Mouse (Mus musculus) liver, embryonic 16.5 days (tissue): ENCODE data around the gene Dnmt3b. TPM values are rescaled to one million over a fixed set of nuclear protein-coding genes. Genes with fewer than 3 reads are reported as not detected.
"Not testable (repeated sequence)": the region's sequence is repeated elsewhere in the genome, so short reads cannot be mapped to it uniquely, and the experiment has no call there.

Source experiments
- ATAC-seq: fragments of 200-750 bp; cut with Nextera tagmentation; 2 replicates; pipeline ENCODE4 v1.8.0; 2017; ENCODE audit warnings: low read depth, mild to moderate bottlenecking, moderate number of reproducible peaks, moderate library complexity
- H3K27ac ChIP-seq: fragments of 300-500 bp; sonication (generic); 2 replicates; pipeline ENCODE4 v1.5.1; 2014; ENCODE audit warnings: mild to moderate bottlenecking, low read length
- H3K27me3 ChIP-seq: fragments of 300-500 bp; sonication (generic); 2 replicates; pipeline ENCODE4 v1.6.1; 2014; ENCODE audit warnings: low read depth, low read length, mixed read lengths; ENCODE audit not compliant: control insufficient read depth, insufficient read depth
- H3K36me3 ChIP-seq: fragments of 300-500 bp; sonication (generic); 2 replicates; pipeline ENCODE4 v1.6.1; 2014; ENCODE audit warnings: mild to moderate bottlenecking; ENCODE audit not compliant: control insufficient read depth, insufficient read depth
- H3K4me1 ChIP-seq: fragments of 300-500 bp; sonication (generic); 2 replicates; pipeline ENCODE4 v1.6.1; 2014; ENCODE audit warnings: low read depth, low read length, mixed read lengths; ENCODE audit not compliant: control insufficient read depth
- H3K4me2 ChIP-seq: fragments of 300-500 bp; sonication (generic); 2 replicates; pipeline ENCODE4 v1.6.1; 2014; ENCODE audit warnings: low read depth, low read length, mixed read lengths
- H3K4me3 ChIP-seq: fragments of 300-500 bp; sonication (generic); 2 replicates; pipeline ENCODE4 v1.5.1; 2014; ENCODE audit warnings: low read depth, mild to moderate bottlenecking, low read length
- H3K9ac ChIP-seq: fragments of 300-500 bp; sonication (generic); 2 replicates; pipeline ENCODE4 v1.6.1; 2014; ENCODE audit warnings: low read depth, low read length
- H3K9me3 ChIP-seq: fragments of 300-500 bp; sonication (generic); replicated peaks from 2 replicates; pipeline ENCODE4 v1.6.1; 2016; ENCODE audit warnings: low read length; ENCODE audit not compliant: control insufficient read depth
- WGBS: fragments of 180-500 bp; shearing (Covaris S2); extraction: QIAGEN DNeasy Blood & Tissue Kit; methylation state at CpG from one replicate; pipeline ENCODE4 v1.1.7; 2014; ENCODE audit not compliant: insufficient replicate concordance; 5-methylcytosine and 5-hydroxymethylcytosine counted together
- polyA plus RNA-seq: library from polyadenylated mRNA; unstranded; fragments of >200 nt; fragmentation: Nextera tagmentation; extraction: Ambion mirVana; gene quantifications from 2 replicates; pipeline ENCODE4 v1.2.1, GENCODE M21; 2015

Dnmt3b gene
- polyA plus RNA-seq, 1 experiment from 2014 or later = 3.3 TPM

DNA sequence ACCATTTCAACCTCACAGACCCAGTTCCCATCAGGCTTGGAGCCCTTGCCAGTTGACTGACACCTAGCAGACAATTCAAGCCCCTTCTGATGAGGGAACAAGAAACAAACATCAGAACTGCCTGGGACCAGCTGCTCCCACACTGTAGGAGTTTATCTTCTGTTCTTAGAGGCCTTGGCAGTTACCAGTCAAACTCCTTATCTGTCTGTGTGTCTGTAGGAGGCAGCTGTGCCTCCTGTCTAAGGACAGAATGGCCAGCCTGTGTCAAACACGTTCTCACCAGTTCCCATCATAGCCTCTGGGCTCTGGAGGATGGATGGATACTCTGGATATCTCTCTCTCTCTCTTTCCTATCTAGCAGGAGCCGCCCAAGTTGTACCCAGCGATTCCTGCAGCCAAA is 68.6 kb downstream of the Dnmt3b start:
- H3K4me2 ChIP-seq, H3K9ac ChIP-seq, H3K36me3 ChIP-seq, H3K4me1 ChIP-seq, H3K27me3 ChIP-seq, H3K9me3 ChIP-seq, H3K4me3 ChIP-seq: not testable (repeated sequence)
- WGBS = 25% methylated on average over 3 of the region's 3 CpGs
- peak; percentile 87 for ATAC-seq
- peak overlapping the region; percentile 59 for H3K27ac ChIP-seq

GRCm38 (mm10) chr2:153723098-153723497 is 73.8 kb downstream of the Dnmt3b start:
- Histone ChIP-seq H3K4me2 (no peak overlapping the region), H3K9me3 (no peaks in the 10 kb centered on the region), H3K27ac (no peak overlapping the region), H3K27me3 (no peaks in the 10 kb centered on the region), H3K36me3 (no peaks in the 10 kb centered on the region), H3K4me1 (peaks cover 4% of the 10 kb centered on the region), H3K4me3 (no peak overlapping the region), H3K9ac (no peak overlapping the region)
- 47% methylated on average over 1 of the region's 1 CpGs for WGBS
- 0 out of 2 replicates have a peak, but pooled peaks have one; percentile 36 for ATAC-seq

DNA sequence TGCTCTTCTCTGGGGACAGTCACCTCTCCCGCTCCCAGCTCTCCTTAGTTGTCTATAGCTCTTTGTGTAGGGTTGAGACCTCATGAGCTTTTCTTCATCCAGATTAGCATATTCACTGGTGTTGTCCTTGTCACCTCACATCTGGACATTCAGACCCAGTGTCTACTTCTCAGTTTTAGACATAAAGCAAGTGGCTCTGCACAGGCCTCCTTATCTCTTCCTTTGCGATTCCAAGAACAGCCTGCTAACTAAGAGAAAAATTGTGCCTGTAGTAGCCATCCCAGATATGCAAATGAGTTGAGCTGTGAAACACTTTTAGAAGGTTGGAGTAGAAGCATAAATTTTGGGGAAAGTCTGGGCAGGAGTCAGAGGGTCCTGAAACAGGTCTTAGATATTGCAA is 75.2 kb downstream of the Dnmt3b start:
- H3K4me3 ChIP-seq = no peak overlapping the region
- peak overlapping the region; percentile 7; the same call in 1 of the 2 replicates for H3K4me2 ChIP-seq
- H3K4me1 ChIP-seq = peaks cover 4% of the 10 kb centered on the region
- no peak overlapping the region for H3K9ac ChIP-seq
- ATAC-seq = peak; percentile 80
- H3K27me3 ChIP-seq = no peaks in the 10 kb centered on the region
- H3K27ac ChIP-seq = peak overlapping the region; percentile 28; the same call in 1 of the 2 replicates
- WGBS = 26% methylated on average over 2 of the region's 2 CpGs
- no peaks in the 10 kb centered on the region for H3K36me3 ChIP-seq
- H3K9me3 ChIP-seq = no peaks in the 10 kb centered on the region

DNA sequence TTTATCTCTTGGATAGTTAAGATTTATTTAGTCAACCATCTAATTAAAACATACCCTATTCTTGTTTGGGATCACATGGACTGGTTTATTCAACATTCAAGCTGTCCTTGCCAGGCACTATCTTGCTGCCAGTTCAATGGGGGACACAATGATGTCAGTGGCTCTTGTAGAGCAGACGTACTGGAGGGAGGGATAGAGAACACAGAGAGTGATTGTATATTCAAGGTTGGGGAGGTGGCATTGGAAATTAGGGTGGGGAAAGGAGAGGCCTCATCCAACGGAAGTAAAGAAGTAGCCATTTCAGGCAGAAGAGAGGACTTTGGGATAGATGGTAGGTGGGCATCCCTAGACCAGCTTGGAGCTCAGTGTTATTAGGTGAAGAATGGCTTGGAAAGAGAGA is 75.6 kb downstream of the Dnmt3b start:
- H3K9ac ChIP-seq = no peak overlapping the region
- H3K9me3 ChIP-seq = no peaks in the 10 kb centered on the region
- H3K27me3 ChIP-seq = no peaks in the 10 kb centered on the region
- H3K27ac ChIP-seq = no peak overlapping the region
- H3K4me3 ChIP-seq = no peak overlapping the region
- 0 out of 2 replicates have a peak overlapping the region, but pooled peaks have one; percentile 7 for H3K4me2 ChIP-seq
- H3K36me3 ChIP-seq = no peaks in the 10 kb centered on the region
- ATAC-seq = no peak
- 44% methylated on average over 2 of the region's 2 CpGs for WGBS
- H3K4me1 ChIP-seq = peaks cover 4% of the 10 kb centered on the region

GRCm38 (mm10) chr2:153725291-153725690 is 76.0 kb downstream of the Dnmt3b start:
- Histone ChIP-seq H3K4me2 (no peak overlapping the region), H3K36me3 (no peaks in the 10 kb centered on the region), H3K9me3 (no peaks in the 10 kb centered on the region), H3K4me1 (peaks cover 4% of the 10 kb centered on the region), H3K27me3 (no peaks in the 10 kb centered on the region), H3K27ac (no peak overlapping the region), H3K9ac (no peak overlapping the region), H3K4me3 (no peak overlapping the region)
- ATAC-seq = no peak
- WGBS = 83% methylated on average over 4 of the region's 4 CpGs

GRCm38 (mm10) chr2:153734033-153734432 is 84.8 kb downstream of the Dnmt3b start:
- no peak for ATAC-seq
- Histone ChIP-seq H3K27me3 (no peaks in the 10 kb centered on the region), H3K4me2 (no peak overlapping the region), H3K27ac (no peak overlapping the region), H3K9me3 (no peaks in the 10 kb centered on the region), H3K4me1 (no peaks in the 10 kb centered on the region), H3K9ac (no peak overlapping the region), H3K36me3 (no peaks in the 10 kb centered on the region), H3K4me3 (no peak overlapping the region)
- WGBS = 38% methylated on average over 4 of the region's 4 CpGs

Other genes with a start within 250 kb of the Dnmt3b start
- gene 4930404H24Rik, start 156.7 kb upstream of the Dnmt3b start, polyA plus RNA-seq = not detected in 2 replicates
- 3.9 and 4.3 TPM in 2 replicates for gene Nol4l, start 119.5 kb upstream of the Dnmt3b start, polyA plus RNA-seq
- 24.8 and 25.0 TPM in 2 replicates for gene Commd7, start 16.7 kb upstream of the Dnmt3b start, polyA plus RNA-seq
- 0.81 and 1.1 TPM in 2 replicates for gene Dnmt3c, start 47.2 kb downstream of the Dnmt3b start, polyA plus RNA-seq
- 91.6 and 102 TPM in 2 replicates for gene Mapre1, start 91.8 kb downstream of the Dnmt3b start, polyA plus RNA-seq
- gene Efcab8, start 130.5 kb downstream of the Dnmt3b start, polyA plus RNA-seq = not detected in 2 replicates
- gene Sun5, start 221.6 kb downstream of the Dnmt3b start, polyA plus RNA-seq = not detected in 2 replicates
- not detected in 2 replicates for gene Bpifb2, start 225.6 kb downstream of the Dnmt3b start, polyA plus RNA-seq